Mouse (Mus musculus) forebrain, embryonic 12.5 days (tissue): Measurements from ENCODE around the gene Ccdc71. TPM values are rescaled to one million over a fixed set of nuclear protein-coding genes. Genes with fewer than 3 reads are reported as not detected.
A peak's percentile ranks its signal among the peaks of the same experiment; 100 is the strongest.

Source experiments
- ATAC-seq: fragments of 200-750 bp; cut with Nextera tagmentation; 2 replicates; pipeline ENCODE4 v1.8.0; 2017; ENCODE audit warnings: moderate TSS enrichment; ENCODE audit not compliant: low FRiP score
- H3K27ac ChIP-seq: fragments of 300-500 bp; sonication (generic); 2 replicates; pipeline ENCODE4 v1.5.1; 2016; ENCODE audit warnings: mild to moderate bottlenecking
- H3K27me3 ChIP-seq: fragments of 300-500 bp; sonication (generic); 2 replicates; pipeline ENCODE4 v1.6.1; 2016; ENCODE audit warnings: mild to moderate bottlenecking
- H3K36me3 ChIP-seq: fragments of 300-500 bp; sonication (generic); replicated peaks from 2 replicates; pipeline ENCODE4 v1.6.1; 2016; ENCODE audit warnings: mild to moderate bottlenecking
- H3K4me1 ChIP-seq: fragments of 300-500 bp; sonication (generic); 2 replicates; pipeline ENCODE4 v1.6.1; 2016
- H3K4me2 ChIP-seq: fragments of 300-500 bp; sonication (generic); 2 replicates; pipeline ENCODE4 v1.6.1; 2016; ENCODE audit warnings: mild to moderate bottlenecking, moderate library complexity
- H3K4me3 ChIP-seq: fragments of 300-500 bp; sonication (generic); replicated peaks from 2 replicates; pipeline ENCODE4 v1.5.1; 2016; ENCODE audit warnings: mild to moderate bottlenecking
- H3K9ac ChIP-seq: fragments of 300-500 bp; sonication (generic); 2 replicates; pipeline ENCODE4 v1.6.1; 2016; ENCODE audit warnings: mild to moderate bottlenecking
- H3K9me3 ChIP-seq: fragments of 300-500 bp; sonication (generic); 2 replicates; pipeline ENCODE4 v1.6.1; 2016
- WGBS: fragments of 180-500 bp; shearing (Covaris S2); methylation state at CpG from one replicate; pipeline ENCODE4 v1.1.7; 2016; 5-methylcytosine and 5-hydroxymethylcytosine counted together
- polyA plus RNA-seq: library from polyadenylated mRNA; unstranded; fragments of >200 nt; fragmentation: Nextera tagmentation; extraction: Ambion mirVana; gene quantifications from 2 replicates; pipeline ENCODE4 v1.2.1, GENCODE M21; 2016

Gene Ccdc71
- polyA plus RNA-seq, result 44.1 and 49.0 TPM in 2 replicates

DNA sequence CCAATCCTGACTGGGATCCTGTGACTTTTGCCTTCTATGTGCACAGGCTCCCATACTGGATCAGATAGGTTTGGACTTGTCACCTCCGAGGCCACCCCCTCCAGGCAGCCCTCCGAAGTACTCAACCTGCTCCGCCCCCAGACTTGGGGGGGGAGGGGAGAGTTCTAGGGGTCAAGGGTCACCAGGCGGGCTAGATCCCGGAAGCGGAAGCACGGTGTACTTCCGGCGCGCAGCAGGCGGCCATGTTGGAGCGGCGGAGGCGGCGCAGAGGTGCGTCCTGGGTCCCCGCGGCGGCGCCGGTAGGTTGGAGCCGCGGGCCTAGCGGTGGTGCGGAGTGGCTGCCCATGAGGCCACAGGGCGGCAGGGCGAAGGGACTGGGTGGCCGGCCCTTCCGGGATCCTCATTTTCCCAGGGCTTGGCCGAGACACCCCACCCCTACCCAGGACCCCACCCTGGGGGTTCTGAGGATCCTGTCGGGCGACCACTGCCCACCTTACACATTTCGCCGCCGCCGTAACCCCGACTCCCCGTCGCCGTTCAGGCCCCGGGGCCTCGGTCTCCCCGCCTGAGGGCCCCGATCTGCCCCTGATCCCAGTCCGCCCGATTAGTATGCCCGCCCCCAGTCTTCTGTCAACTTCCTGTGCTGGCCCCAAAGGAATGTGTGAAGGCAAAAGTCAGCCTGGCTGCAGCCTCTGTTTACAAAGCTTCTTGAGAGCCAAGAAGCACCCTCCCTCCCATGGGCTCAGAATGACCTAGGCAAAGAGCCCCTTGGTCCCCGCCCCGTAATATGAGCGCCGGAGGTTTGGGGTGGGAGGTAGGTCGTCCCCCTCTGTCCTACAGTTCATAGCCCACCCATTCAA, at the start of gene Ccdc71:
TSS of gene Ccdc71 (plus strand) at position 209 of the 860 bp plus-strand sequence.
- Histone ChIP-seq H3K4me3 (peak within 1 kb of the TSS; percentile 95), H3K27ac (peak within 1 kb of the TSS; percentile 82), H3K4me1 (peaks cover 13% of the 10 kb centered on the region), H3K27me3 (0 out of 2 replicates have a peak, but pooled peaks cover 11% of the 10 kb centered on the region), H3K36me3 (peaks cover 26% of the 10 kb centered on the region), H3K9me3 (no peaks in the 10 kb centered on the region), H3K4me2 (peak within 1 kb of the TSS; percentile 87), H3K9ac (peak within 1 kb of the TSS; percentile 91)
- WGBS, result under 1% methylated on average over 51 of the region's 52 CpGs
- ATAC-seq, result peak; percentile 86

DNA sequence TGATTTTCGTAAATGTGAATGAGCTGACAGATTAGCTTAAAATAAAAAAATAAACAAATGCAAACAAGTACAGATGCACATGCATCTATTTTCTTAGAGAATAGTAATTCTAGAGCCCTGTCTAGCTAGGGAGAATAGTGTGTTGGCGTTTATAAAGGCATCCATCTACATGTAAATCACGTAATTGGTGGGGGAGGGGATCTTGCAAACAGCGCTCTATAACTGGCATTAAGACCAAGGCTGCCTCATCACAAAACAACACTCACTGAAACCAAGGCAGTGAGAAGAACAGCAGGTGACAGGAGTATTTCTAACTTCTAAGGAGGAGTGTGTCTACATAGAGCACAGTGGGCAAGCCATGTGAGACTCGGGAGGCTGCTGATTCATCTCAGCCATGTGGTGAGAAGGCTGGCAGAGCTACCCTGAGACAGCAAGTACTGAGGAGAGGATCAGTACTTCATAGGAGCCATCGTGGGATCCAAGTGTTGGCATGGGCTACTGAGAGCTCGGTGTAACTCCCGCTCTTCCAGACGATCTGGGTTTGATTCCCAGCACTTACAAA, 48.9 kb upstream of the Ccdc71 start:
- Histone ChIP-seq H3K4me3 (no peak overlapping the region), H3K27me3 (no peaks in the 10 kb centered on the region), H3K27ac (no peak overlapping the region), H3K36me3 (no peaks in the 10 kb centered on the region), H3K9ac (no peak overlapping the region), H3K9me3 (no peaks in the 10 kb centered on the region), H3K4me2 (no peak overlapping the region), H3K4me1 (peaks cover 6% of the 10 kb centered on the region; the same call in 1 of the 2 replicates)
- 72% methylated on average over 9 of the region's 9 CpGs for WGBS
- ATAC-seq, result no peak

DNA sequence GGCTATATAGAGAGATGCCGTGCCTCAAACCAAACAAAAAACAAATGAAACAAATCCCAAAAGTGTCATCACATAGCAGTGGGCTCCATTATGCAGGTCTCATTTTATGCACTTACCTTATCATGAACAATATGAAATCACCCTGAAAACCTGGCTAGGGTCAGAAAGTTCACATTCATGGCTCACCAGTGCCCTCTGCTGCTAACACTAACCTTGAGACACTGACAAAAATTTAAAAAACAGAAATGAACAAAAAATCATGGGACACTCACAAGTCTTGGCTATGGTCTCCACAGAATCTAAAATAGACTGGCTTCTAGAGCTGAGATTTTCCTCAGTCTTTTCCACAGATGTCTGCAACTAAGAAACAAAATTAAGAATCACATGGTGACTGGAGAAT, 48.1 kb upstream of the Ccdc71 start:
- Histone ChIP-seq H3K4me1 (peaks cover 6% of the 10 kb centered on the region; the same call in 1 of the 2 replicates), H3K27ac (no peak overlapping the region), H3K4me3 (no peak overlapping the region), H3K36me3 (no peaks in the 10 kb centered on the region), H3K27me3 (no peaks in the 10 kb centered on the region), H3K4me2 (no peak overlapping the region), H3K9ac (no peak overlapping the region), H3K9me3 (no peaks in the 10 kb centered on the region)
- 86% methylated on average over 1 of the region's 1 CpGs for WGBS
- no peak for ATAC-seq

DNA sequence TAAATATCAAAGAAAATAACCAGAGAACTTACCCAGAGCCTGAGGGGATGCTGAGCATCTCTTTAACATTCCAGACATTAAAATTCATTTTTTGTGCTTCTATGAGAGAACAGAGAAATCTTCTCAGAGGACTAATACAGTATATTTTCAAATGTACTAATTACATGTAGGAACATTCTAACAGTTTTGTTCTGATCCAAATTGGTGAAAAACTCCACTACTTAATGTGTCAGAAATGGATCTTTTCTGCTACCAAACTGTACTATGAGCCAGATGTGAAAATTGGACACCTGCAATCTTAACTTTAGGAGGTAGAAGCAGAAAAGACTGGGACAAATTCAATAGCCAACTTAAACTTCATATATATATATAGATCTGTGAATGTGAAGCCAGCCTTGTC, 31.9 kb upstream of the Ccdc71 start, which contains the start of gene Ccdc36:
TSS of gene Ccdc36 (minus strand) at position 101 of the 400 bp plus-strand sequence.
- no peaks in the 10 kb centered on the region for H3K27me3 ChIP-seq
- no peak for ATAC-seq
- H3K4me1 ChIP-seq, result no peaks in the 10 kb centered on the region; the same call in 1 of the 2 replicates
- no peak within 1 kb of the TSS for H3K4me3 ChIP-seq
- H3K36me3 ChIP-seq, result no peaks in the 10 kb centered on the region
- no peak within 1 kb of the TSS for H3K9ac ChIP-seq
- H3K27ac ChIP-seq, result no peak within 1 kb of the TSS
- H3K4me2 ChIP-seq, result no peak within 1 kb of the TSS
- H3K9me3 ChIP-seq, result no peaks in the 10 kb centered on the region

DNA sequence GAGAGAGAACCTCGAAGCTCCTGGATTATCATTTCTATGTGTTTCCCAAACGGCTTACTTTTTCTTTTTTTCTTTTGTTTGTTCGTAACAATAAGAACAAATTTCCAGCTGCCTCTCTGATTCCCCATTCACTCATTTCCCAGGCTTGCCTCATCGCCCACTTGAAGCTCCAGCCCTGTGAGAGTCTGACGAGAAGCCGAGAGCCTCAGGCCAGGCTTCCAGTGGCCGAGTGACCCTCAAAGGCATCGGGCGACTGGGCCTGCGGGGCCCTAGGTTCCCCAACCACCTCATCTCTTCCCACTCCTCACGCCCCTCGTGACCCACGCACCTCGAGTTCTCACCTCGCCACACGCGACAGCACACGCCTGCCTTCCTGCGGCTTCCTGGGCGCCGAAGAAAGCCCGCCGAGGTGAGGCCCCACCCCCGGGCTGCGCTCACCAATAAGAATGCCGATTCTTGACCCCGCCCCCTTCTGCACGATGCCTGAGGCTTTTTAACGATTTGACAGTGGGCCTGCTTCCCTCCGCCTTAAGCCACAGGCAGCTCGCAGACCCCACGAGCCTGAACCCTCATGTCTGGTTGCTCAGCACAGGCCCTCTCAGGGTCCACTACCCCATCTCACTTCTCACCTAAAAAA, 28.8 kb upstream of the Ccdc71 start:
- WGBS, result 53% methylated on average over 32 of the region's 32 CpGs

DNA sequence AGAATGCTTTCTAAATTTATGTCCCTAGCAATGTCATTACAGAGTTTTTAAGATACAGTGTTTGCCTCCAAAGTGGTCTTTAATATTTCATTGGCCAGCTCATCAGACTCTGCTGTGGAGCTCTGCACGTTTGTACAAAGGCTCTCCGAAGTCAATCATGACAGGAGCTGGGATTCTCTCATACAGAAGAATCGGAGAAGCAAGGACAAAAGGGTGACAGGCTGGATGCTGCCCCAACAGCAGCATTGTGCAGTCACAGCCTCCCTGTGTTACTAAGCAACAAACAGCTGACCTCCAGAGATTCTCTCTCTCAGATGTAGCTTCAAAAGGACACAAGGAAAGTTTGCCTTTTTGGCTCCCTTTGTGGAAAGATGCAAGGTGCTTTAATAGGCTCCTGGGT, 24.1 kb upstream of the Ccdc71 start, which contains the start of gene BC048562:
TSS of gene BC048562 (plus strand) at position 301 of the 400 bp plus-strand sequence.
- Histone ChIP-seq H3K27me3 (no peaks in the 10 kb centered on the region), H3K9ac (no peak within 1 kb of the TSS), H3K36me3 (no peaks in the 10 kb centered on the region), H3K4me2 (no peak within 1 kb of the TSS), H3K9me3 (no peaks in the 10 kb centered on the region), H3K4me3 (no peak within 1 kb of the TSS), H3K27ac (no peak within 1 kb of the TSS), H3K4me1 (no peaks in the 10 kb centered on the region; the same call in 1 of the 2 replicates)
- no peak for ATAC-seq
- WGBS, result 49% methylated on average over 3 of the region's 3 CpGs

More for the DNA sequence above, 28.8 kb upstream of the Ccdc71 start:
- H3K36me3 ChIP-seq, result no peaks in the 10 kb centered on the region
- no peaks in the 10 kb centered on the region for H3K9me3 ChIP-seq
- no peak overlapping the region for H3K27ac ChIP-seq
- no peak overlapping the region for H3K9ac ChIP-seq
- H3K4me3 ChIP-seq, result 0 out of 2 replicates have a peak overlapping the region, but pooled peaks have one; percentile 18
- H3K4me1 ChIP-seq, result no peaks in the 10 kb centered on the region; the same call in 1 of the 2 replicates
- peak overlapping the region; percentile 44 for H3K4me2 ChIP-seq
- no peaks in the 10 kb centered on the region for H3K27me3 ChIP-seq
- peak; percentile 30; the same call in 1 of the 2 replicates for ATAC-seq

DNA sequence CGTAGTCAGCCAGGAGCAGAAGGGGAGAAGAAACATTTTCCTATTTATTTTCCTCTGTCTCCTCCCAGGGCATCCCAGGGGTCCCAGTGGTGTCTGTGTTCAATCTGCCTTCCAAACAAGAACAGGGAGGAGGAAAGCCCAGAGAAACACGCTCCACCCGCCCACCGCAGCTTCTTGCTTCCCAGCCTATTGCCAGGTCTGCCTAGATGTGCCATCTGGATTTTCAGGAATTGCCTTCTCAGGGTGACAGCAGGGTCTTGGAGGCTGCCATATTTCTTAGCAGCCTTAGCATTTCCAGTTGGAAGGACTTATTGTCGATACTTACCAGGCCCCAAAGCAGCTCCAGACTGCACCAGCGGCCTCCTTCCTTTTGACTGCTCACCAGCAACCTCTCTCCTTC, 21.2 kb upstream of the Ccdc71 start:
- H3K9me3 ChIP-seq, result no peaks in the 10 kb centered on the region
- 83% methylated on average over 6 of the region's 6 CpGs for WGBS
- H3K27ac ChIP-seq, result no peak overlapping the region

DNA sequence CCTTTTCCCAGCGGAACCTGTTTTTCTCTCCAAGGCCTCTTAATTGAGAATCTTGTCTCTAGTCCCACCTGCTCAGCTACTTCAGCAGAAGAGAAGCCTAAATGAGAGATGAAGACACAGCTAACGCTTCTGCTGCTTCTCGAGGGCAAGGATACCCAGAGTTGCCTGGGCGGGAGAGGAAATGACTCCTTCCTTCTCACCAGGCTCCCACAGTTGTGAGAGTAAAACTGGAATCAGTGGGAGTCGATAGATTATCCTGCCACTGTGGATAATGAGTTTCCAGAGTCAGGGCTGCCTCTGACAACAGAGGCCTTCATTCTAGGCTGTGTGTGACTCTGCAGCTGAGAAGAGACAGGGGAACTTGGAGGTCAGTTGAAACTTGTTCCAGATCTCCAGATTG, 19.8 kb upstream of the Ccdc71 start:
- Histone ChIP-seq H3K36me3 (no peaks in the 10 kb centered on the region), H3K27me3 (no peaks in the 10 kb centered on the region), H3K9me3 (no peaks in the 10 kb centered on the region), H3K27ac (no peak overlapping the region), H3K9ac (no peak overlapping the region), H3K4me1 (no peaks in the 10 kb centered on the region), H3K4me3 (no peak overlapping the region), H3K4me2 (no peak overlapping the region)
- WGBS, result 80% methylated on average over 5 of the region's 5 CpGs
- ATAC-seq, result no peak

More for the DNA sequence above, 21.2 kb upstream of the Ccdc71 start:
- H3K4me1 ChIP-seq, result no peaks in the 10 kb centered on the region
- no peak overlapping the region for H3K9ac ChIP-seq
- H3K36me3 ChIP-seq, result no peaks in the 10 kb centered on the region
- no peak overlapping the region for H3K4me2 ChIP-seq
- no peak overlapping the region for H3K4me3 ChIP-seq
- ATAC-seq, result no peak
- H3K27me3 ChIP-seq, result no peaks in the 10 kb centered on the region

DNA sequence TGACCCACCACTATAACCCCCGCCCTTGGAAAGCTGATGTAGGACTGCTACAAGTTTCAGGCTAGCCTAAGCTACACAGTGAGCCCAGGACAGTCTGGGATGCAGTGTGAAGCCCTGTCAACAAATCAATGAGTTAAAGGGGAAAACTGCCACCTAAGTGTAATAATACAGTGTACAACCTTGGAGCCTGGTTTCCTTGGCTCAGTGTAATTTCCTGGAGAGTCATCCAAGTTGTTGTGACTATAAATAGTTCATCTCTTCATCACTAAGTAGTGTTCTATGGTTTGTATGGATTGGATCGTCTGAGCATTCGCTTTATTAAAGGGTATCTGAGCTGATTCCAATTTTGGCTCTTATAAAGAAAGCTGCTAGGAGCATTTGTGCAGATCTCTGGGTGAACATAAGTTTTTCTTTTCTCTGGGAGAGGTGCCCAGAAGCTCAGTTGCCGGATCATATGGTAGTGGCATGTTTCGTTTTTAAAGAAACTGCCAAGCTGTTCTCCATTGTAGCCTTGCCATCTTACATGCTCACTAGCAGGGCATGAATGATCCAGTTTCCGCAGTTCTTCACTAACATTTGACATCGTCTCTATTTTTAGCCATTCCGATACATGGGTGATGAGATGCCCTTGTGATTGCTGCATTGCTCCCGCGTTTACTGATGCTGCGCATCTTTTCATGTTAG, 18.9 kb upstream of the Ccdc71 start:
- 91% methylated on average over 11 of the region's 11 CpGs for WGBS

DNA sequence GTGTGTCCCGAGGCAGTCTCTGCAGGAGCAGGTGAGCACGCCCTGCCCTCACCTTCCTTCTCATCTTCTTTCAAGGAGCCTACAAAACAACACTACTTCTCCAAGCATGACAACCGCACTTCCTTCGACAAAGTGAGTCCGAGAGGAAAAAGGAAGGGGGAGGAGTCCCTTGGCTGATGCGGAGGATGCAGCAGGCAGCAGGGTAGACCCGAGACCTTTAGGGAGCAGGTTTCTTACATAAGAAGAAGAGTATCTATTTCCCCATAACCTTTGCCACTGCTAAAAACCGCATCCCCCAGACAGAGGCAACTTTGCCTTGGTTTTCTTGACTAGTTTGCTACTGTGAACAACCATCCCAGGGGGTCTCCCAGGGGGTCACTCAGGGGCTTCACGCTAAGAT, 15.2 kb upstream of the Ccdc71 start:
- Histone ChIP-seq H3K27ac (no peak overlapping the region), H3K4me1 (peaks cover 16% of the 10 kb centered on the region), H3K9me3 (no peaks in the 10 kb centered on the region), H3K36me3 (peaks cover 19% of the 10 kb centered on the region), H3K9ac (no peak overlapping the region), H3K4me2 (no peak overlapping the region), H3K4me3 (no peak overlapping the region), H3K27me3 (no peaks in the 10 kb centered on the region)
- WGBS, result 80% methylated on average over 9 of the region's 9 CpGs
- ATAC-seq, result no peak

More for the DNA sequence above, 18.9 kb upstream of the Ccdc71 start:
- no peak for ATAC-seq
- no peak overlapping the region for H3K27ac ChIP-seq
- H3K4me2 ChIP-seq, result no peak overlapping the region
- no peak overlapping the region for H3K9ac ChIP-seq
- H3K9me3 ChIP-seq, result no peaks in the 10 kb centered on the region
- no peaks in the 10 kb centered on the region for H3K36me3 ChIP-seq
- H3K27me3 ChIP-seq, result no peaks in the 10 kb centered on the region
- no peak overlapping the region for H3K4me3 ChIP-seq
- no peaks in the 10 kb centered on the region for H3K4me1 ChIP-seq

DNA sequence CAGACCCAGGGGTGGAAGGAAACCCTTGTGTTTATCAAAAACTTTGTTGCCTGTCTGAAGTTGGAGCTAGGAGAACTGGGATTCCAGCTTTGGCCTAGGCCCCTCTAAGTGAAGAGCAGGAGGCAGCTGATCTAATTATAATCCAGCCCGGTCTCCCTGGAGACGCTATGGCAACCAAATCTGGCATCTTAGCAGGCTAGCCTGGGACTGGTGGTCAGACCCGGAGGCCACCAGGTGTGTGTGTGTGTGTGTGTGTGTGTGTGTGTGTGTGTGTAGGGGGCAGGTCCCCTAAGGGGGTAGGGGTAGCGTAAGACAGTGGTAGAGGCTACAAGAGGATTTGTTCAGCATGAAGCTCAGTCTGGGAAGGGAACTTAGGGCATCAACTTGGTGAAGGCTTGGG, 10.5 kb upstream of the Ccdc71 start:
- peak overlapping the region; percentile 84 for H3K4me2 ChIP-seq
- peaks cover 19% of the 10 kb centered on the region for H3K36me3 ChIP-seq
- peak overlapping the region; percentile 95 for H3K27ac ChIP-seq
- H3K4me1 ChIP-seq, result peaks cover 46% of the 10 kb centered on the region
- no peaks in the 10 kb centered on the region for H3K9me3 ChIP-seq
- H3K27me3 ChIP-seq, result no peaks in the 10 kb centered on the region
- H3K4me3 ChIP-seq, result peak overlapping the region; percentile 53
- 11% methylated on average over 4 of the region's 4 CpGs for WGBS
- peak overlapping the region; percentile 54 for H3K9ac ChIP-seq
- peak; percentile 77 for ATAC-seq
